Mouse (Mus musculus): ENCODE data around the gene Ism2.

GRCm38 (mm10) chr12:87331053-87331456, 31.6 kb upstream of the Ism2 start:
- TF ChIP-seq CTCF (IDR thresholded peaks at IDR 0.05; ENCODE audit: extremely low read depth, insufficient read depth, insufficient read length, insufficient replicate concordance) (no peak), POLR2A (IDR thresholded peaks at IDR 0.05; ENCODE audit: low read depth, low read length) (no peak)

All from spleen, adult 2 months (tissue).